Mouse (Mus musculus) ES-Bruce4 (cell line): ENCODE data around the gene Pnp2. TPM values are rescaled to one million over a fixed set of nuclear protein-coding genes. Genes with fewer than 3 reads are reported as not detected.

Source experiments
- H3K27ac ChIP-seq: 2 replicates; pipeline ENCODE4 v1.5.1; 2012; ENCODE audit warnings: low read length, inconsistent platforms; ENCODE audit not compliant: insufficient read depth
- H3K27me3 ChIP-seq: 2 replicates; pipeline ENCODE4 v1.6.1; 2012; ENCODE audit warnings: mild to moderate bottlenecking, low read length, inconsistent platforms; ENCODE audit not compliant: control insufficient read depth, poor library complexity, insufficient read depth, severe bottlenecking
- H3K36me3 ChIP-seq: 2 replicates; pipeline ENCODE4 v1.6.1; 2012; ENCODE audit warnings: inconsistent platforms, mild to moderate bottlenecking, low read length, moderate library complexity; ENCODE audit not compliant: control insufficient read depth, poor library complexity, insufficient read depth, severe bottlenecking
- H3K4me1 ChIP-seq: one replicate; pipeline ENCODE4 v1.8.1; 2011; ENCODE audit warnings: low read length; ENCODE audit not compliant: control insufficient read depth, insufficient read depth
- H3K4me3 ChIP-seq: 2 replicates; pipeline ENCODE4 v1.5.1; 2011; ENCODE audit warnings: low read depth, mild to moderate bottlenecking, low read length
- H3K9ac ChIP-seq: 2 replicates; pipeline ENCODE4 v1.6.1; 2012; ENCODE audit warnings: low read depth, mild to moderate bottlenecking, inconsistent platforms; ENCODE audit not compliant: poor library complexity, severe bottlenecking
- H3K9me3 ChIP-seq: replicated peaks from 2 replicates; pipeline ENCODE4 v1.6.1; 2012; ENCODE audit warnings: mild to moderate bottlenecking, low read length, inconsistent platforms; ENCODE audit not compliant: control insufficient read depth, poor library complexity, insufficient read depth, severe bottlenecking
- CTCF ChIP-seq: IDR thresholded peaks from one replicate; pipeline ENCODE4 v1.8.1; 2011; ENCODE audit warnings: low read depth, low read length
- EP300 ChIP-seq: IDR thresholded peaks from 2 replicates; pipeline ENCODE4 v1.6.1; 2011; ENCODE audit warnings: low read depth, low read length; ENCODE audit not compliant: insufficient read depth
- POLR2A ChIP-seq: IDR thresholded peaks from one replicate; pipeline ENCODE4 v1.8.1; 2011; ENCODE audit warnings: low read length; ENCODE audit not compliant: insufficient read depth
- polyA plus RNA-seq: library from polyadenylated mRNA; stranded (reverse); fragments of >200 nt; gene quantifications from 2 replicates; pipeline ENCODE4 v1.2.4, GENCODE M21; 2011; ENCODE audit warnings: low read depth; ENCODE audit not compliant: missing spikeins, insufficient read depth, insufficient read length

Pnp2 gene
- polyA plus RNA-seq, 1 experiment: 9.4 TPM

DNA sequence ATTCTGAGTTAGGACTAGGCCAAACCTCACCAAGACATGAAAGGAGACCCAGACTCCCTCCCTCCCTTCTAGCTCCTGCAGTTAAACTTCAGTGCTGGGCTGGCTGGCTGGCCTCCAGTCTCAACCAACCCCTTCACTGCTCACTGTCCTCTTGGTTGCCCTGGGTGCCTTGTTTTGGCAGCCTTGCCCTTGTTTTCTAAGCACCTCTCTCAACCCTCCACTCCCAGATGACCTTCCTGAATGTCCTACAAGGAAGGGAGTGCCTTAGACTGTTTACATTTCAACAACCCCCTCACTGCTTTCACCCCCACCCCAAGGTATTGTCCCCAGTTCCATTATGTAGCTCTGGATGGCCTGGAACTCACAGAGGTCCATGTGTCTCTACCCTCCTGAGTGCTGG is 23.8 kb downstream of the Pnp2 start:
- Histone ChIP-seq H3K4me3 (no peak overlapping the region), H3K27ac (peak overlapping the region; percentile 69), H3K9me3 (no peaks in the 10 kb centered on the region), H3K36me3 (no peaks in the 10 kb centered on the region), H3K4me1 (peaks cover 2% of the 10 kb centered on the region), H3K27me3 (no peaks in the 10 kb centered on the region), H3K9ac (no peak overlapping the region)
- TF ChIP-seq EP300: peak; percentile 92
- no peak for TF ChIP-seq POLR2A

DNA sequence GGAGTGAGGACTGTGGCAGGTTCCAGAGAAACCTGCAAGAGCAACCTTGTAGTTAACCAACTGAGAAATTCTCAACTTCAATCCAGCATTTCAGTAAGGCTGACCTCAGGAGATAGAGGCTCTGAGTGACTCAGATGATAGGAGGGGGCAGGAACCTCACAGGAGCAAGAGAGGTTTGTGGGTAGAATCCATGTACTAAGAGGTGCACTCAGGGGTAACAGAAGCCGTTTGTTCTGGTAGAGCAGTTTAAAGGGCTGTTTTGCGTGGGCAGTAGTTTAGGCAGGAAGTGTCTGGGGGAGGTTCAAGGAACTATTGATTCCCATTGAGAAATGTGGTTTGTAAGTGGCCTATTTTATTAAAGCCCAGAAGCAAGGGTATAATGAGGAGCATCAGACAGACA is 25.4 kb downstream of the Pnp2 start:
- Histone ChIP-seq H3K4me1 (peaks cover 2% of the 10 kb centered on the region), H3K36me3 (no peaks in the 10 kb centered on the region), H3K4me3 (no peak overlapping the region), H3K9ac (no peak overlapping the region), H3K9me3 (no peaks in the 10 kb centered on the region), H3K27me3 (no peaks in the 10 kb centered on the region), H3K27ac (no peak overlapping the region)
- TF ChIP-seq EP300: no peak
- TF ChIP-seq CTCF: no peak

DNA sequence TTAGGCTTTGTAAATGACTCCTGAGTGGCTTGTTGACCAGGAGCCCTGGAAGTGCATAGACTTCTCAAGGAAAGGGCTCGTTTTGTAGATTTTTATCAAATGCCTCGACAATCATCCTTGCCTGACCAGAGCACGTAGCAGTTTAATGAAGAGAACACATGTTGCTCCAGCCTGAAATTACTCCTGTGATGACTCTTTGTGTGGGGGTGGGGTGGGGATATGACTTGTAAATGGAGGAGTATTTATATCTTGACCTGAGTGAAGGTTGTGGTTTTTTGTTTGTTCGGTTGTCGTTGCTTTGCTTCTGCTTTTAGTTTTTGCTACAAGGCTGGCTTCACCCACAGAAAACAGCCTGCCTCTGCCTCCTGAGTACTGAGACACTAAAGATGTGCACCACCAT is 26.0 kb downstream of the Pnp2 start:
- H3K9ac ChIP-seq: no peak overlapping the region
- no peaks in the 10 kb centered on the region for H3K36me3 ChIP-seq
- peaks cover 2% of the 10 kb centered on the region for H3K4me1 ChIP-seq
- no peaks in the 10 kb centered on the region for H3K9me3 ChIP-seq
- no peak overlapping the region for H3K27ac ChIP-seq
- H3K4me3 ChIP-seq: no peak overlapping the region
- TF ChIP-seq POLR2A: no peak
- TF ChIP-seq EP300: no peak
- TF ChIP-seq CTCF: no peak
- no peaks in the 10 kb centered on the region for H3K27me3 ChIP-seq

DNA sequence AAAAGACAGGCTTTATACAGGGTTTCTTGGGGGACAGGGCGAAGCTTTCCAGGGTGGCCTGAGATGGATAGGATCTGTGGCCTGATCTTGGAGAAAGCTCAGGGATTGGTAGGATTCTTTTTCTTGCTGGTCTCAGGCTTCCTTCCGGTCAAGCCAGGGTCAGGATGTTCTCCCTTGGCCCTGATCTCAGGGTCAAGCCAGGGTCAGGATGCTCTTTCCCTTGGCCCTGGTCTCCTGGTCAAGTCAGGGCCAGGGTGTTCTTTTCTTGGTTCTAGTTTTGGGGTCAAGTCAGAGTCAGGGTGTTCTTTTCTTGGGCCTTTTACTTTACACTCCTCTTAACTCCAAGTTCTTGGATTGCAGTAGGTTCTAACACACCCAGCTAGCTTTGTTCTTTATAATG is 31.9 kb downstream of the Pnp2 start:
- Histone ChIP-seq H3K9ac (no peak overlapping the region), H3K27me3 (no peaks in the 10 kb centered on the region), H3K4me3 (no peak overlapping the region), H3K27ac (no peak overlapping the region), H3K4me1 (no peaks in the 10 kb centered on the region), H3K36me3 (no peaks in the 10 kb centered on the region), H3K9me3 (no peaks in the 10 kb centered on the region)
- TF ChIP-seq CTCF (no peak), POLR2A (no peak), EP300 (no peak)

DNA sequence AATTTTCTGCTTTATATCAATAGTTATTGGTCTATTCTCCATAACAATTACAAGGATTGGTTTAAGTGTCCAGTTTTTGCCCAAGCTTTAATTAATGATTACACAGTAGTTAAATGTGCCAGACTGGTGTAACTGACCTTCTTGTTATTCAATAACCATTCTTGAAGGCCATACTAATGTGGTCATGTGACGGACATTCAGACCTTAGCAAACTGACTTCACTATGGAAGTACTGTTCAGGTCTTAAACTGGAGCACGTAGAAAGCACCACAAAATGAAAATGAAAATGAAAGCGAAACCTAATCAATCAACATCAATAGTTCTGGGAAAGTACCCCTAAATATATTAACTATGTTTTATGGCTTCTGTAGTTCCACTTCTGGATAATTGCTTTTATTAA is 35.2 kb downstream of the Pnp2 start:
- Histone ChIP-seq H3K9ac (no peak overlapping the region), H3K9me3 (no peaks in the 10 kb centered on the region), H3K27ac (no peak overlapping the region), H3K4me3 (no peak overlapping the region), H3K4me1 (no peaks in the 10 kb centered on the region), H3K27me3 (no peaks in the 10 kb centered on the region), H3K36me3 (no peaks in the 10 kb centered on the region)
- TF ChIP-seq EP300 (no peak), POLR2A (no peak), CTCF (no peak)

DNA sequence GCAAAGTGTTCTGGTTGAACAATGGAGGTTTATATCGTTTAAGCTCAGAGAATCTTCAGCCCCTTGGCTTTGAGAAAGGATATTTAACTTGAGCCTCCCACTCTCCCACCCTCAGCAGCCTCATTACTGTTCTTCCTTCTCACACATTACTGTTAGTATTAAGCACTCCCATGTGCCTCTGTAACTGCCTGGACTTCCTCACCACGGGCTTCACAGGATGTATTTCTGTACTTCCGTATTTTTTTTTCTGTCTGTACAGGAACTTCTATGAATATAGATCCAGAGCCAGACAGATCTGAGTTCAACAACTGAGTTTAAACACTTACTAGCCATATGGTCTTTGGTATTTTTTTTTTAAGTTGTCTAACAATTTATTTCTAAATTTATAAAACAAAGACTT is 41.3 kb downstream of the Pnp2 start:
- Histone ChIP-seq H3K4me3 (no peak overlapping the region), H3K36me3 (no peaks in the 10 kb centered on the region), H3K4me1 (no peaks in the 10 kb centered on the region), H3K9ac (no peak overlapping the region), H3K9me3 (no peaks in the 10 kb centered on the region), H3K27ac (no peak overlapping the region), H3K27me3 (no peaks in the 10 kb centered on the region)
- TF ChIP-seq CTCF: no peak
- no peak for TF ChIP-seq POLR2A
- no peak for TF ChIP-seq EP300
